Mouse (Mus musculus) limb, embryonic 12.5 days (tissue): ENCODE results near the gene Padi6. TPM values are rescaled to one million over a fixed set of nuclear protein-coding genes. Genes with fewer than 3 reads are reported as not detected.
A peak's percentile ranks its signal among the peaks of the same experiment; 100 is the strongest.

Source experiments
- ATAC-seq: fragments of 200-750 bp; cut with Nextera tagmentation; 2 replicates; pipeline ENCODE4 v1.8.0; 2017; ENCODE audit warnings: low read depth, moderate TSS enrichment; ENCODE audit not compliant: insufficient number of reproducible peaks, insufficient read depth, low FRiP score, low TSS enrichment
- H3K27ac ChIP-seq: fragments of 300-500 bp; sonication (generic); 2 replicates; pipeline ENCODE4 v1.5.1; 2016; ENCODE audit warnings: mild to moderate bottlenecking, moderate library complexity
- H3K27me3 ChIP-seq: fragments of 300-500 bp; sonication (generic); 2 replicates; pipeline ENCODE4 v1.6.1; 2016; ENCODE audit warnings: mild to moderate bottlenecking, moderate library complexity
- H3K36me3 ChIP-seq: fragments of 300-500 bp; sonication (generic); 2 replicates; pipeline ENCODE4 v1.6.1; 2016; ENCODE audit warnings: mild to moderate bottlenecking, moderate library complexity
- H3K4me1 ChIP-seq: fragments of 300-500 bp; sonication (generic); replicated peaks from 2 replicates; pipeline ENCODE4 v1.6.1; 2016
- H3K4me2 ChIP-seq: fragments of 300-500 bp; sonication (generic); 2 replicates; pipeline ENCODE4 v1.6.1; 2016; ENCODE audit warnings: mild to moderate bottlenecking, moderate library complexity
- H3K4me3 ChIP-seq: fragments of 300-500 bp; sonication (generic); replicated peaks from 2 replicates; pipeline ENCODE4 v1.5.1; 2016; ENCODE audit warnings: mild to moderate bottlenecking
- H3K9ac ChIP-seq: fragments of 300-500 bp; sonication (generic); replicated peaks from 2 replicates; pipeline ENCODE4 v1.6.1; 2016; ENCODE audit warnings: mild to moderate bottlenecking, moderate library complexity
- H3K9me3 ChIP-seq: fragments of 300-500 bp; sonication (generic); 2 replicates; pipeline ENCODE4 v1.6.1; 2016; ENCODE audit warnings: mild to moderate bottlenecking, moderate library complexity
- WGBS: fragments of 180-500 bp; shearing (Covaris S2); methylation state at CpG from one replicate; pipeline ENCODE4 v1.1.7; 2016; 5-methylcytosine and 5-hydroxymethylcytosine counted together
- polyA plus RNA-seq: library from polyadenylated mRNA; unstranded; fragments of >200 nt; fragmentation: Nextera tagmentation; extraction: Ambion mirVana; gene quantifications from 2 replicates; pipeline ENCODE4 v1.2.1, GENCODE M21; 2016

The Padi6 gene
- polyA plus RNA-seq = not detected in 2 replicates

GRCm38 (mm10) chr4:140742543-140742942 lies at the start of gene Padi6:
Gene Padi6 (minus strand): TSS chr4:140742643.
- H3K27me3 ChIP-seq = no peaks in the 10 kb centered on the region
- 0 out of 2 replicates have a peak, but pooled peaks cover 2% of the 10 kb centered on the region for H3K4me1 ChIP-seq
- no peaks in the 10 kb centered on the region for H3K36me3 ChIP-seq
- H3K9me3 ChIP-seq = no peaks in the 10 kb centered on the region
- H3K9ac ChIP-seq = no peak within 1 kb of the TSS
- WGBS = 70% methylated on average over 2 of the region's 2 CpGs
- no peak within 1 kb of the TSS for H3K4me3 ChIP-seq
- ATAC-seq = no peak
- no peak within 1 kb of the TSS for H3K27ac ChIP-seq
- H3K4me2 ChIP-seq = no peak within 1 kb of the TSS

GRCm38 (mm10) chr4:140791071-140791470 lies 48.6 kb upstream of the Padi6 start:
- no peaks in the 10 kb centered on the region for H3K36me3 ChIP-seq
- no peak overlapping the region for H3K4me2 ChIP-seq
- ATAC-seq = no peak
- no peak overlapping the region for H3K9ac ChIP-seq
- no peaks in the 10 kb centered on the region for H3K27me3 ChIP-seq
- H3K4me1 ChIP-seq = peaks cover 6% of the 10 kb centered on the region; the same call in 1 of the 2 replicates
- H3K4me3 ChIP-seq = no peak overlapping the region
- WGBS = 80% methylated on average over 16 of the region's 16 CpGs
- H3K27ac ChIP-seq = no peak overlapping the region
- H3K9me3 ChIP-seq = no peaks in the 10 kb centered on the region

GRCm38 (mm10) chr4:140789983-140790382 lies 47.5 kb upstream of the Padi6 start:
- peak; percentile 11; the same call in 1 of the 2 replicates for ATAC-seq
- WGBS = 83% methylated on average over 4 of the region's 4 CpGs

DNA sequence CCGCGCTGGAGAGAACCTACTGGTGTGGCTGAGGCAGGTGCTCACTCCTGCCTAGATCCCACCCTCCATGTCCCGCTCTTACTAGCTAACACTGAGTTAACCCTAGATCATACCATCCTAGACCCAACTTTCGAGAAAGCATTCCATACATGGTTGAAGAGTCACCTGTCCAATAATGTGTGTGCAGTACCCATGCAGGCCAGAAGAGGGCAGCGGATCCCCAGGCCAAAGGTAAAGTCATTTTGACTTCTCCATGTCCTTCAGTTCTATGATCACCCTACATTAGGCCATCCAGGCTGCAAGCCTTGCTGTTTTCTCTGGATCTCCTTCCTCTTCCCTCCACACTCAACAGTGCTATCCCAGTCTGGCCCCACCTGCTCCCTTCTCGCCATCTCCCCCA lies 46.5 kb upstream of the Padi6 start:
- H3K4me2 ChIP-seq = no peak overlapping the region
- no peak overlapping the region for H3K27ac ChIP-seq
- ATAC-seq = no peak
- H3K9me3 ChIP-seq = no peaks in the 10 kb centered on the region
- WGBS = 37% methylated on average over 6 of the region's 6 CpGs
- H3K27me3 ChIP-seq = no peaks in the 10 kb centered on the region
- peaks cover 6% of the 10 kb centered on the region; the same call in 1 of the 2 replicates for H3K4me1 ChIP-seq
- H3K4me3 ChIP-seq = no peak overlapping the region
- no peak overlapping the region for H3K9ac ChIP-seq
- no peaks in the 10 kb centered on the region for H3K36me3 ChIP-seq

More at GRCm38 (mm10) chr4:140789983-140790382, 47.5 kb upstream of the Padi6 start:
- Histone ChIP-seq H3K27ac (no peak overlapping the region), H3K4me2 (no peak overlapping the region), H3K4me1 (peaks cover 6% of the 10 kb centered on the region; the same call in 1 of the 2 replicates), H3K27me3 (no peaks in the 10 kb centered on the region), H3K9me3 (no peaks in the 10 kb centered on the region), H3K4me3 (no peak overlapping the region), H3K36me3 (no peaks in the 10 kb centered on the region), H3K9ac (no peak overlapping the region)

- H3K36me3 ChIP-seq = no peaks in the 10 kb centered on the region
- H3K9ac ChIP-seq = no peak overlapping the region
- H3K27me3 ChIP-seq = no peaks in the 10 kb centered on the region
- H3K4me1 ChIP-seq = peaks cover 6% of the 10 kb centered on the region; the same call in 1 of the 2 replicates
- no peak overlapping the region for H3K4me3 ChIP-seq
- no peaks in the 10 kb centered on the region for H3K9me3 ChIP-seq
- no peak overlapping the region for H3K27ac ChIP-seq
- H3K4me2 ChIP-seq = no peak overlapping the region
- 82% methylated on average over 6 of the region's 6 CpGs for WGBS
- no peak for ATAC-seq
Measured at GRCm38 (mm10) chr4:140788264-140788663, 45.8 kb upstream of the Padi6 start.

DNA sequence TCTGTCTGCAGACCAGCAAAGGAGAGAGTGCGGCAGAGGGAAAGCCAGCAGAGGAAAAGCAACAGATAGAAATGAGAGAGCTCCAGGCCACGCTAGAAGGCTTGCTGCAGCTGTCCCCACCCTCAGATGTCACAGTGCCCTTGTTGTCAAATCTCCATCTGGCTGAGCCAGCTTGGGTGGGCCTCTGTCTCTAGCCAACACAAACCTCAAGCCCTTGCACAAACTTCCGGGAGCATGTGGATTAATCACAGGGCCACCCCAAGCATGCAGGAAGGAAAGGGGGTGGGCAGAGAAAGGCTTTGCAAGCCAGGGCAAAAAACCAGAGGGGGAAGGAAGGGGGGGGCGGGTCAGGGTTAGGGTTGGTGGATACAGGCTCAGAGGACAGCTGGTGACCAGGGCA lies 45.0 kb upstream of the Padi6 start:
- Histone ChIP-seq H3K9ac (no peak overlapping the region), H3K4me1 (peaks cover 6% of the 10 kb centered on the region; the same call in 1 of the 2 replicates), H3K4me3 (no peak overlapping the region), H3K36me3 (no peaks in the 10 kb centered on the region), H3K27me3 (no peaks in the 10 kb centered on the region), H3K27ac (no peak overlapping the region), H3K4me2 (no peak overlapping the region), H3K9me3 (no peaks in the 10 kb centered on the region)
- no peak for ATAC-seq
- 64% methylated on average over 4 of the region's 4 CpGs for WGBS

GRCm38 (mm10) chr4:140785217-140785616 lies 42.8 kb upstream of the Padi6 start:
- Histone ChIP-seq H3K9ac (no peak overlapping the region), H3K4me1 (peaks cover 6% of the 10 kb centered on the region; the same call in 1 of the 2 replicates), H3K27me3 (no peaks in the 10 kb centered on the region), H3K4me3 (no peak overlapping the region), H3K9me3 (no peaks in the 10 kb centered on the region), H3K36me3 (no peaks in the 10 kb centered on the region), H3K4me2 (no peak overlapping the region), H3K27ac (no peak overlapping the region)
- ATAC-seq = no peak
- 83% methylated on average over 5 of the region's 5 CpGs for WGBS

DNA sequence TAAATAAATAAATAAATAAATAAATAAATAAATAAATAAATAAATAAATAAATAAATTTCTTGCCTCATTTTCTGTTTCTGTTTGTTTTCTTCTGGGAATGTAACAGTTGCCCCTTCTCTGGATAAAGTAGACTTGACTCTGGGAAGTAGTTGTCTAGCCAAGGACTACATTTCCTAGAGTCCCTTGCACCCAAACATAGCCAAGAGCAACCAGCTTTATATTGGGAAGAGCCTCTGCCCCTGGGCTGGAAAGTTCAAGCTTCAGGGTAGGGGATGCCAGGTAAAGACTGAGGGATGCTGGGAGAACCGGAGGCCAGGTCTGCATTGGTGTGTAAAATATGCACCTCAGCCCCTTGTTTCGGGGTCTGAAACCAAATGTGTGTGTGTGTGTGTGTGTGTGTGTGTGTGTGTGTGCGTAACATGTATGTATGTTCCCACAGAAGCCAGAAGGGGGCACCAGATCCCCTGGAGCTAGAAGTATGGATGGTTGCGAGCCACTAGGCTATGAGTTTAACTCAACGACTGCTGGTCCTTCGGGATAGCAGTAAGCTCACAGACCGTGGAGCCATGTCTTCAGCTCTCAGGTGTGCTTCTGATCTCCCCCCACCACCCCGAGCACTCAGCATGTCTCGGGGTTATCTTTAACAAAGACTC lies 42.0 kb upstream of the Padi6 start:
- 94% methylated on average over 9 of the region's 9 CpGs for WGBS
- ATAC-seq = no peak

DNA sequence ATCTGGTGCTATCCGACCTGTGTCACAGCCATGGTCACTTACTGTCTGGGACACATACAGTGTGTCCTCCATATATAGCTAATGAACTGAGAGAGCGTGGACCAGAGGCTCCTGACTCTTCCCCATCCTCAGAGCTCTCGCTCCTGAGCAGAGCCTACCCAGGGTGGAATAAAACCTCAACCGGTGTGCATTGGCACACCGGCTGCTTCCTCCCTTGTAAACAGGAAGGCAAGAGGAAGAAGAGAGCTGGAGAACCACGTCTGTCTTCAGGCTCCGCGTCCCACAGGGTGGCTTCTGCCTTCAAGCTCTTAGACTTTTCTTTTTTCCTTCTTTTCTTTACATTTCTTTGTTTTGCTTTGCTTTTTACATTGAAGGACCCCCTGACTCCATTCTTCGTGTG lies 40.4 kb upstream of the Padi6 start:
- 89% methylated on average over 9 of the region's 9 CpGs for WGBS
- no peak overlapping the region for H3K27ac ChIP-seq
- no peak overlapping the region for H3K4me2 ChIP-seq
- no peak overlapping the region for H3K4me3 ChIP-seq
- ATAC-seq = no peak
- H3K27me3 ChIP-seq = no peaks in the 10 kb centered on the region
- H3K4me1 ChIP-seq = no peaks in the 10 kb centered on the region
- no peaks in the 10 kb centered on the region for H3K36me3 ChIP-seq
- H3K9ac ChIP-seq = no peak overlapping the region
- no peaks in the 10 kb centered on the region for H3K9me3 ChIP-seq

More for the DNA sequence above, 42.0 kb upstream of the Padi6 start:
- Histone ChIP-seq H3K9ac (no peak overlapping the region), H3K4me2 (no peak overlapping the region), H3K36me3 (no peaks in the 10 kb centered on the region), H3K27me3 (no peaks in the 10 kb centered on the region), H3K4me3 (no peak overlapping the region), H3K4me1 (no peaks in the 10 kb centered on the region), H3K27ac (no peak overlapping the region), H3K9me3 (no peaks in the 10 kb centered on the region)

DNA sequence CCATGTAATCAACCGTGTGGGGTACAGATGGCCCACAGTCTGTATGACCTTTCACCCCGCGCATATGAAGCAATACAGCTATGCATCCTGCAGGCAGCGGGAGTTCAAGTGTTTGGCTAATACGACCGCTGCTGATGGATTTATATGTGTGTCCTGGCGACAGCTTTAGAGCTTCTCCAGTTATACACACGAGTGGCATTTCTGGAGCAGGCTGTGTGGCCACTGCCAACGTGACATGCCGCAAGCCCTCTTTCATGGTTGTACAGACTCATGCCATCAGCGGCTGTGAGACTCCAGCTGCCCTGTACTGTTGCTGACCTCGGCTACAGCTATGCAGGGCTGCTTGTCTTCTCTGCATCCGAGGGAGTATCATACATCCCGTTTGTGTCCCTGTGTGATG lies 38.1 kb upstream of the Padi6 start:
- Histone ChIP-seq H3K9me3 (no peaks in the 10 kb centered on the region), H3K4me1 (no peaks in the 10 kb centered on the region), H3K27me3 (no peaks in the 10 kb centered on the region), H3K4me2 (no peak overlapping the region), H3K4me3 (no peak overlapping the region), H3K27ac (no peak overlapping the region), H3K9ac (no peak overlapping the region), H3K36me3 (no peaks in the 10 kb centered on the region)
- 77% methylated on average over 14 of the region's 14 CpGs for WGBS
- no peak for ATAC-seq

- Histone ChIP-seq H3K4me3 (no peak overlapping the region), H3K9ac (no peak overlapping the region), H3K27me3 (no peaks in the 10 kb centered on the region), H3K36me3 (no peaks in the 10 kb centered on the region), H3K4me2 (no peak overlapping the region), H3K4me1 (no peaks in the 10 kb centered on the region), H3K27ac (no peak overlapping the region), H3K9me3 (no peaks in the 10 kb centered on the region)
- ATAC-seq = no peak
- WGBS = 57% methylated on average over 19 of the region's 19 CpGs
Measured at GRCm38 (mm10) chr4:140779803-140780397, 37.5 kb upstream of the Padi6 start.
